Mouse (Mus musculus): ENCODE results near the gene Rbms3. TPM values are rescaled to one million over a fixed set of nuclear protein-coding genes. Genes with fewer than 3 reads are reported as not detected.
A peak's percentile ranks its signal among the peaks of the same experiment; 100 is the strongest.

Gene Rbms3
- polyA plus RNA-seq, 1 experiment from 2014 or later = 117 TPM

- WGBS = 80% methylated on average over 5 of the region's 5 CpGs
- H3K4me2 ChIP-seq = no peak overlapping the region
- DNase-seq = no peak
- no peak overlapping the region for H3K4me3 ChIP-seq (ENCODE audit: low read depth, low read length)
- H3K27ac ChIP-seq (ENCODE audit: low read depth) = no peak overlapping the region
- no peak for TF ChIP-seq CTCF (IDR thresholded peaks at IDR 0.05; ENCODE audit: low read depth)
- H3K27me3 ChIP-seq (ENCODE audit: insufficient read depth, low read length) = no peaks in the 10 kb centered on the region
- no peak for ATAC-seq (ENCODE audit: insufficient read depth)
- H3K36me3 ChIP-seq (ENCODE audit: insufficient read depth) = no peaks in the 10 kb centered on the region
- no peak overlapping the region for H3K9ac ChIP-seq
- H3K9me3 ChIP-seq (ENCODE audit: low read depth, low read length) = no peaks in the 10 kb centered on the region
- no peaks in the 10 kb centered on the region for H3K4me1 ChIP-seq (ENCODE audit: insufficient read depth)
Observed at GRCm38 (mm10) chr9:117361431-117361830, 268.3 kb downstream of the Rbms3 start.

GRCm38 (mm10) chr9:117356764-117357442 lies 272.8 kb downstream of the Rbms3 start:
- peak; percentile 85 for DNase-seq
- Histone ChIP-seq H3K36me3 (ENCODE audit: insufficient read depth) (no peaks in the 10 kb centered on the region), H3K4me3 (ENCODE audit: low read depth, low read length) (no peak overlapping the region), H3K4me2 (no peak overlapping the region), H3K9ac (no peak overlapping the region), H3K27ac (ENCODE audit: low read depth) (peak overlapping the region; percentile 73), H3K4me1 (ENCODE audit: insufficient read depth) (no peaks in the 10 kb centered on the region), H3K27me3 (ENCODE audit: insufficient read depth, low read length) (no peaks in the 10 kb centered on the region), H3K9me3 (ENCODE audit: low read depth, low read length) (no peaks in the 10 kb centered on the region)
- peak; percentile 93 for ATAC-seq (ENCODE audit: insufficient read depth)
- WGBS = 17% methylated on average over 9 of the region's 9 CpGs
- TF ChIP-seq CTCF (IDR thresholded peaks at IDR 0.05; ENCODE audit: low read depth) = no peak

- no peaks in the 10 kb centered on the region for H3K36me3 ChIP-seq (ENCODE audit: insufficient read depth)
- H3K27ac ChIP-seq (ENCODE audit: low read depth) = no peak overlapping the region
- H3K9ac ChIP-seq = no peak overlapping the region
- H3K4me1 ChIP-seq (ENCODE audit: insufficient read depth) = no peaks in the 10 kb centered on the region
- H3K4me2 ChIP-seq = no peak overlapping the region
- DNase-seq (no peak), ATAC-seq (ENCODE audit: insufficient read depth) (no peak)
- H3K27me3 ChIP-seq (ENCODE audit: insufficient read depth, low read length) = no peaks in the 10 kb centered on the region
- WGBS = 73% methylated on average over 5 of the region's 5 CpGs
- 0 out of 2 replicates have a peak, but pooled peaks have one; percentile 2 for TF ChIP-seq CTCF (IDR thresholded peaks at IDR 0.05; ENCODE audit: low read depth)
- no peaks in the 10 kb centered on the region for H3K9me3 ChIP-seq (ENCODE audit: low read depth, low read length)
- H3K4me3 ChIP-seq (ENCODE audit: low read depth, low read length) = no peak overlapping the region
Observed at GRCm38 (mm10) chr9:117355501-117355900, 274.2 kb downstream of the Rbms3 start.

- no peaks in the 10 kb centered on the region for H3K9me3 ChIP-seq (ENCODE audit: low read depth, low read length)
- H3K4me2 ChIP-seq = no peak overlapping the region
- H3K4me3 ChIP-seq (ENCODE audit: low read depth, low read length) = no peak overlapping the region
- DNase-seq (no peak), ATAC-seq (ENCODE audit: insufficient read depth) (no peak)
- H3K36me3 ChIP-seq (ENCODE audit: insufficient read depth) = no peaks in the 10 kb centered on the region
- WGBS = 77% methylated on average over 4 of the region's 4 CpGs
- H3K4me1 ChIP-seq (ENCODE audit: insufficient read depth) = no peaks in the 10 kb centered on the region
- H3K27ac ChIP-seq (ENCODE audit: low read depth) = no peak overlapping the region
- TF ChIP-seq CTCF (IDR thresholded peaks at IDR 0.05; ENCODE audit: low read depth) = no peak
- H3K9ac ChIP-seq = no peak overlapping the region
- H3K27me3 ChIP-seq (ENCODE audit: insufficient read depth, low read length) = no peaks in the 10 kb centered on the region
Observed at GRCm38 (mm10) chr9:117342336-117342735, 287.4 kb downstream of the Rbms3 start.

GRCm38 (mm10) chr9:117330681-117331080 lies 299.0 kb downstream of the Rbms3 start:
- 90% methylated on average over 5 of the region's 5 CpGs for WGBS
- TF ChIP-seq CTCF (IDR thresholded peaks at IDR 0.05; ENCODE audit: low read depth) = no peak

GRCm38 (mm10) chr9:117319271-117319670 lies 310.4 kb downstream of the Rbms3 start:
- Histone ChIP-seq H3K27ac (ENCODE audit: low read depth) (no peak overlapping the region), H3K4me1 (ENCODE audit: insufficient read depth) (0 out of 2 replicates have a peak, but pooled peaks cover 3% of the 10 kb centered on the region), H3K36me3 (ENCODE audit: insufficient read depth) (no peaks in the 10 kb centered on the region), H3K9me3 (ENCODE audit: low read depth, low read length) (no peaks in the 10 kb centered on the region), H3K27me3 (ENCODE audit: insufficient read depth, low read length) (no peaks in the 10 kb centered on the region), H3K4me3 (ENCODE audit: low read depth, low read length) (no peak overlapping the region), H3K4me2 (no peak overlapping the region), H3K9ac (no peak overlapping the region)
- ATAC-seq (ENCODE audit: insufficient read depth) (no peak), DNase-seq (peak; percentile 25)
- WGBS = 54% methylated on average over 3 of the region's 3 CpGs
- no peak for TF ChIP-seq CTCF (IDR thresholded peaks at IDR 0.05; ENCODE audit: low read depth)

More at GRCm38 (mm10) chr9:117330681-117331080, 299.0 kb downstream of the Rbms3 start:
- no peaks in the 10 kb centered on the region for H3K4me1 ChIP-seq (ENCODE audit: insufficient read depth)
- ATAC-seq (ENCODE audit: insufficient read depth) (no peak), DNase-seq (no peak)
- H3K27me3 ChIP-seq (ENCODE audit: insufficient read depth, low read length) = no peaks in the 10 kb centered on the region
- H3K4me2 ChIP-seq = no peak overlapping the region
- no peak overlapping the region for H3K4me3 ChIP-seq (ENCODE audit: low read depth, low read length)
- no peak overlapping the region for H3K27ac ChIP-seq (ENCODE audit: low read depth)
- H3K36me3 ChIP-seq (ENCODE audit: insufficient read depth) = no peaks in the 10 kb centered on the region
- no peak overlapping the region for H3K9ac ChIP-seq
- H3K9me3 ChIP-seq (ENCODE audit: low read depth, low read length) = no peaks in the 10 kb centered on the region

- Histone ChIP-seq H3K9me3 (ENCODE audit: low read depth, low read length) (no peaks in the 10 kb centered on the region), H3K9ac (no peak overlapping the region), H3K4me3 (ENCODE audit: low read depth, low read length) (no peak overlapping the region), H3K27me3 (ENCODE audit: insufficient read depth, low read length) (no peaks in the 10 kb centered on the region), H3K4me2 (no peak overlapping the region), H3K27ac (ENCODE audit: low read depth) (no peak overlapping the region), H3K4me1 (ENCODE audit: insufficient read depth) (0 out of 2 replicates have a peak, but pooled peaks cover 3% of the 10 kb centered on the region), H3K36me3 (ENCODE audit: insufficient read depth) (no peaks in the 10 kb centered on the region)
- no peak for TF ChIP-seq CTCF (IDR thresholded peaks at IDR 0.05; ENCODE audit: low read depth)
- WGBS = 45% methylated on average over 4 of the region's 4 CpGs
- DNase-seq (peak; percentile 42), ATAC-seq (ENCODE audit: insufficient read depth) (no peak)
Observed at GRCm38 (mm10) chr9:117318461-117318860, 311.3 kb downstream of the Rbms3 start.

All from lung, embryonic 14.5 days (tissue).